Mouse (Mus musculus) stomach, embryonic 16.5 days (tissue): ENCODE measurements at regions not wholly inside any gene's neighbourhood (a gene's known extent, or its start where the extent isn't known, plus 50 kb on each side); places are given as distances from the start of the nearest gene placed in this dataset.

ENCODE experiments used
- ATAC-seq: fragments of 200-750 bp; cut with Nextera tagmentation; 2 replicates; pipeline ENCODE4 v1.8.0; 2017; ENCODE audit warnings: moderate number of reproducible peaks, moderate TSS enrichment; ENCODE audit not compliant: insufficient read depth, low FRiP score
- H3K27ac ChIP-seq: fragments of 300-500 bp; sonication (generic); 2 replicates; pipeline ENCODE4 v1.5.1; 2014; ENCODE audit warnings: low read length
- H3K27me3 ChIP-seq: fragments of 300-500 bp; sonication (generic); 2 replicates; pipeline ENCODE4 v1.6.1; 2014; ENCODE audit warnings: low read length, control low read depth, mixed read lengths; ENCODE audit not compliant: control insufficient read depth, insufficient read depth
- H3K36me3 ChIP-seq: fragments of 300-500 bp; sonication (generic); 2 replicates; pipeline ENCODE4 v1.6.1; 2014; ENCODE audit warnings: low read length; ENCODE audit not compliant: control insufficient read depth, insufficient read depth
- H3K4me1 ChIP-seq: fragments of 300-500 bp; sonication (generic); 2 replicates; pipeline ENCODE4 v1.6.1; 2014; ENCODE audit warnings: low read length, control low read depth, mixed read lengths; ENCODE audit not compliant: control insufficient read depth, insufficient read depth
- H3K4me2 ChIP-seq: fragments of 300-500 bp; sonication (generic); 2 replicates; pipeline ENCODE4 v1.6.1; 2014; ENCODE audit warnings: low read depth, low read length, mixed read lengths
- H3K4me3 ChIP-seq: fragments of 300-500 bp; sonication (generic); replicated peaks from 2 replicates; pipeline ENCODE4 v1.5.1; 2014; ENCODE audit warnings: mild to moderate bottlenecking, low read length
- H3K9ac ChIP-seq: fragments of 300-500 bp; sonication (generic); 2 replicates; pipeline ENCODE4 v1.6.1; 2014; ENCODE audit warnings: low read length
- H3K9me3 ChIP-seq: fragments of 300-500 bp; sonication (generic); replicated peaks from 2 replicates; pipeline ENCODE4 v1.6.1; 2016; ENCODE audit warnings: low read length, control low read depth; ENCODE audit not compliant: control insufficient read depth
- WGBS: fragments of 180-500 bp; shearing (Covaris S2); extraction: QIAGEN DNeasy Blood & Tissue Kit; methylation state at CpG from one replicate; pipeline ENCODE4 v1.1.7; 2014; 5-methylcytosine and 5-hydroxymethylcytosine counted together

DNA sequence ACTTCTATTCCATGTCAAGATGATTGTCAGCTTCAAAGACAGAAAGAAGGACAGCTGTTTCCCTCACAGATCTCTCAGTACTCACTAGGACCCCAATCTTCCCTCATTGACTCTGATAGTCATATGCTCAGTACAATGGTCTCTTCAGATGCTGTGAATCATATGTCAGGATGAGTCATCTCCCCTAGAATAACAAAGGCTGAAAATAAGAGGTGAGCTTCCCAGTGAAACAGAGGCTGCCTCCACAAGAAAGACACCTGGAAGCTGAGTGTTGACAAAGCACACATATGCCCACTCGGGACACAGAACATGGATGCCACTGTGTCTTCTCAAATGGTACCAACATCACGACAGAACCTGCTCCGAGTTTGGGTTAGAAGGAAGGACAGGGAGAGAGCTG, 209.6 kb downstream of the Gm10260 start:
- H3K9me3 ChIP-seq = no peaks in the 10 kb centered on the region
- no peak overlapping the region for H3K4me2 ChIP-seq
- no peak overlapping the region for H3K27ac ChIP-seq
- H3K27me3 ChIP-seq = no peaks in the 10 kb centered on the region
- no peaks in the 10 kb centered on the region for H3K36me3 ChIP-seq
- H3K9ac ChIP-seq = no peak overlapping the region
- no peak for ATAC-seq
- H3K4me3 ChIP-seq = no peak overlapping the region
- H3K4me1 ChIP-seq = peaks cover 23% of the 10 kb centered on the region
- 90% methylated on average over 3 of the region's 3 CpGs for WGBS

DNA sequence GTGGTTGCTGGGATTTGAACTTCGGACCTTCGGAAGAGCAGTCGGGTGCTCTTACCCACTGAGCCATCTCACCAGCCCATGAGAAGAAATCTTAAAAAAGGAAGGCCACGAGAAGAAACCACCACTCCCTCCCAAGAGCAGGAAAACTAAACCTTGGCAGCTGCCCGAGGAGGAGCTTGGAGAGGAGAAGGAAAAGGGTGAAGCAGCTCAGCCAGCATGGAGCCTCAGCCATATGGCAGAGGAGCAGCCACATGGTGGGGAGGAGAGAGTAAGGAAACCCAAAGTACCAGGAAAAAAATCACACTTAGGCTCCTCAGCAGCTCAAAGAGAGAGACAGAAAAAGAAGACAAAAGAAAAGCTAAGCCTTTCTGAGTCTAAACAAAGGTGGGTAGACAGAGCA, 210.3 kb downstream of the Gm10260 start:
- Histone ChIP-seq H3K4me3 (no peak overlapping the region), H3K4me1 (peaks cover 23% of the 10 kb centered on the region), H3K9ac (no peak overlapping the region), H3K4me2 (no peak overlapping the region), H3K36me3 (no peaks in the 10 kb centered on the region), H3K27me3 (no peaks in the 10 kb centered on the region), H3K27ac (no peak overlapping the region), H3K9me3 (no peaks in the 10 kb centered on the region)
- ATAC-seq = no peak
- WGBS = 81% methylated on average over 5 of the region's 5 CpGs

DNA sequence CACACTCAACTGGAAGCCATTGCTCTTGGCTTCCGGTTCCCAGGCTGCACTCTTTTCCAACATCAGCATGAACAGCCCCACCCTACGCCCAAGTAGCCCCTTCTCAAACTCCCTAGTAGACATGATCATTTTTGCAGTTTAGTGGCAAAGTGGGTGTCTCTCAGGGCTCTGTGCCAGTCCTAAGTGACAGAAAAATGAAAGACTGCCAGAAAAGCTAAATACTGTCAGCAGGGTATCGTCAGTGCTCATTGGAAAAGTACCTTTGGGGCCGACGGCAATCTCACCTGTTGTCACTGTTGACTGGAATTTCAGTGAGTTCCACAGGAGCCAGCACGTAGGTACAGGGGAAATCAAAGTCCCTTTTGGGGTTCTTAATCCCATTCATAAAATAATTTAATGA, 211.0 kb downstream of the Gm10260 start:
- H3K4me2 ChIP-seq = no peak overlapping the region
- ATAC-seq = no peak
- no peak overlapping the region for H3K4me3 ChIP-seq
- H3K36me3 ChIP-seq = no peaks in the 10 kb centered on the region
- WGBS = 95% methylated on average over 6 of the region's 6 CpGs
- no peaks in the 10 kb centered on the region for H3K27me3 ChIP-seq
- peaks cover 23% of the 10 kb centered on the region for H3K4me1 ChIP-seq
- no peaks in the 10 kb centered on the region for H3K9me3 ChIP-seq
- H3K27ac ChIP-seq = peak overlapping the region; percentile 88
- H3K9ac ChIP-seq = no peak overlapping the region

DNA sequence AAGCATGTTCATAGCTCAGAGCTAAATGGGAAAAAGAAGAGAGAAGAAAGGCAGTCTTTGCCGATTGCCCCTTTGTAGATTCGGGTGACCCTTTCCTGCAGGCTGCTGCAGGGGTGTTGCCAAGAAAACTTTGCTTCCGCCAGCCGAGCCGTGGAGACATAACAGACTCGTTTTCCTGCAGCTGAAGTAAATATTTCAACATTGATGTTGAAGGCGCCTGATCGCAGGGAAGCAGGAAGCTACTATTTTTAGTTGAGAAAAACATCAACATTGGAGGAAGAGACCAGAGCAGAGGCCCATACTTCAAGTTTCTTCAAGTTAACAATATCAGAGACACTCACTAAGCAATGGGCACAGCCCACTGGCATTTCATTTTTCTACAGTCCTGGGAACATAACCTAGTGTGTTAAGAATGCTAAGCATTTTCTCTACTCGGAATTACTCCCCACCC, 211.9 kb downstream of the Gm10260 start:
- Histone ChIP-seq H3K36me3 (no peaks in the 10 kb centered on the region), H3K27ac (peak overlapping the region; percentile 88), H3K4me1 (peaks cover 23% of the 10 kb centered on the region), H3K4me3 (no peak overlapping the region), H3K9me3 (no peaks in the 10 kb centered on the region), H3K9ac (peak overlapping the region; percentile 37; the same call in 1 of the 2 replicates), H3K27me3 (no peaks in the 10 kb centered on the region), H3K4me2 (peak overlapping the region; percentile 25; the same call in 1 of the 2 replicates)
- ATAC-seq = peak; percentile 63
- WGBS = 2% methylated on average over 9 of the region's 9 CpGs

DNA sequence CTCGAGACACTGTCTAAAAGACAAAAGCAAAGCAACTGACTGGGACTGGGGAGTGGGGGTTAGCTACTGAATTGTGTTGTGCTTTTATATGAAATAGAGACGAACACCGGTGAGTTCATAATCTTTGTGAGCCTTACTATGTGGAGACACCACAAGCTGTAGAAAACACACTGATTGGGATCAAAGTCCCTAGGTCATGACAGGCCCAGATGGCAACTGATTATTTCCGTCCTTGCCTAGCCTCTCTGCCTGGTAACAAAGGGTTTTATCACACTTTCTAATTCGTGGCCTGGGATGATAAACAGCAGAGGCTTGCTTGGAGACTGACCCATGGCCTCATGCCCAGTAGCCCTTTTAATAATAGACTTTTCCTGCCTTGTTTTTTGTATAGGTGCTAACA, 213.5 kb downstream of the Gm10260 start:
- Histone ChIP-seq H3K27ac (no peak overlapping the region), H3K4me2 (no peak overlapping the region), H3K9me3 (no peaks in the 10 kb centered on the region), H3K27me3 (no peaks in the 10 kb centered on the region), H3K9ac (no peak overlapping the region), H3K36me3 (no peaks in the 10 kb centered on the region), H3K4me1 (peaks cover 23% of the 10 kb centered on the region), H3K4me3 (no peak overlapping the region)
- no peak for ATAC-seq
- WGBS = 64% methylated on average over 5 of the region's 5 CpGs

DNA sequence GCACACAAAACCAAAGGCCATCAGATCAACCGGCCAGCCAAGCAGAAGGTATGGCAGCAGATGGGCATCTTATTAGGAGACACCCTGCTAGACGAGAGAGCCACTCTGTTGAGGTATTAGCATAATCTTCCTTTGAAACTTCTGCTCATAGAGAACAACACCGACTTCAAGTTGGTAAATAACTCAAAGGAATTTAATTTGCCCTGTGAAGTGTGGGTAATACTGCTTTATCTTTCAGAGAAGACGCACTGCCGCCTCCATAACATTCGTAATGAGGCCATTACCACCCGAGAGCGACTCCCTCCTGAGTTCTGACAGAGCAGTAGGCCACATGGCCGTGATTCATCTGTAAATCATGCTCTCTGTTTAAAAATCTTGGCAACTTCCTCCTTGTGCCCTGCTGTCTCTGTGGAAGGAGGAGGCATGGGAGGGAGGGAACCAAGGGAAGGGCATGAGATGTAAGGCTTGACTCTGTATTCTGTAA, 214.4 kb downstream of the Gm10260 start:
- H3K4me1 ChIP-seq = peaks cover 23% of the 10 kb centered on the region
- H3K36me3 ChIP-seq = no peaks in the 10 kb centered on the region
- peak overlapping the region; percentile 34; the same call in 1 of the 2 replicates for H3K27ac ChIP-seq
- peak; percentile 42; the same call in 1 of the 2 replicates for ATAC-seq
- no peak overlapping the region for H3K9ac ChIP-seq
- no peak overlapping the region for H3K4me3 ChIP-seq
- WGBS = 52% methylated on average over 9 of the region's 9 CpGs
- no peaks in the 10 kb centered on the region for H3K9me3 ChIP-seq
- H3K27me3 ChIP-seq = no peaks in the 10 kb centered on the region
- no peak overlapping the region for H3K4me2 ChIP-seq

DNA sequence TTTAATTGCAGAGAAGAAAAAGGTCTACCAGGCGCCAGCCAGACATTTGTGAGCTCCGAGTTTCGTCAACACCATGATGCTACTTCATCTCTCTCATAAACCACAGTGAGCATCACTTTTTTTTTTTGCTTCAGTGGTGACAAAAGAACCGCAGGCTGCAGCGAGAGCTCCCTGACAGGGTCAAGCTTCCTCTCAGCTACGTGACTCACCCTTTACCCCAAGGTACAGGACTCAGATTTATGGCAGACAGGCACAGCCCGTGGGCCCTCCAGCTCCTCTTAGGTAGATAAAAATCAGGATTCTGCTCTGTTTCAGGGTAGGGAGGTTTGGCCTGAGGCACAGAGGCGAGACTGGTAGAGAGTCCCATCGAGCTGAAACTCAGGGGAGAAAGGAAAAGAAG, 220.7 kb downstream of the Gm10260 start:
- Histone ChIP-seq H3K27ac (no peak overlapping the region), H3K36me3 (no peaks in the 10 kb centered on the region), H3K4me2 (no peak overlapping the region), H3K4me1 (peaks cover 4% of the 10 kb centered on the region), H3K9me3 (no peaks in the 10 kb centered on the region), H3K4me3 (no peak overlapping the region), H3K27me3 (no peaks in the 10 kb centered on the region), H3K9ac (no peak overlapping the region)
- ATAC-seq = no peak
- WGBS = 63% methylated on average over 9 of the region's 9 CpGs

- H3K36me3 ChIP-seq = no peaks in the 10 kb centered on the region
- WGBS = 88% methylated on average over 7 of the region's 7 CpGs
- no peak for ATAC-seq
Measured at GRCm38 (mm10) chr13:97538441-97538840, 222.0 kb downstream of the Gm10260 start.

GRCm38 (mm10) chr13:97537686-97538085, 222.7 kb downstream of the Gm10260 start:
- H3K9ac ChIP-seq = no peak overlapping the region
- no peak overlapping the region for H3K4me3 ChIP-seq
- peaks cover 9% of the 10 kb centered on the region for H3K4me1 ChIP-seq
- H3K27me3 ChIP-seq = no peaks in the 10 kb centered on the region
- H3K9me3 ChIP-seq = no peaks in the 10 kb centered on the region
- no peak for ATAC-seq
- no peak overlapping the region for H3K4me2 ChIP-seq
- WGBS = 66% methylated on average over 7 of the region's 7 CpGs
- no peak overlapping the region for H3K27ac ChIP-seq
- no peaks in the 10 kb centered on the region for H3K36me3 ChIP-seq

More at GRCm38 (mm10) chr13:97538441-97538840, 222.0 kb downstream of the Gm10260 start:
- Histone ChIP-seq H3K9me3 (no peaks in the 10 kb centered on the region), H3K27ac (no peak overlapping the region), H3K4me3 (no peak overlapping the region), H3K4me1 (peaks cover 9% of the 10 kb centered on the region), H3K27me3 (no peaks in the 10 kb centered on the region), H3K9ac (no peak overlapping the region), H3K4me2 (no peak overlapping the region)
